Mouse (Mus musculus): ENCODE results near the gene Dthd1. TPM values are rescaled to one million over a fixed set of nuclear protein-coding genes. Genes with fewer than 3 reads are reported as not detected.

The Dthd1 gene
- polyA plus RNA-seq, 1 experiment from 2014 or later: not detected

GRCm38 (mm10) chr5:62815741-62816140 lies 2.1 kb downstream of the Dthd1 start:
- Histone ChIP-seq H3K4me3 (no peak overlapping the region), H3K9me3 (replicated peaks) (no peaks in the 10 kb centered on the region), H3K27me3 (no peaks in the 10 kb centered on the region), H3K4me2 (no peak overlapping the region), H3K27ac (no peak overlapping the region), H3K4me1 (no peaks in the 10 kb centered on the region), H3K9ac (no peak overlapping the region), H3K36me3 (ENCODE audit: poor library complexity, severe bottlenecking) (no peaks in the 10 kb centered on the region)
- 97% methylated on average over 1 of the region's 1 CpGs for whole genome bisulfite sequencing
- ATAC-seq: no peak

- Histone ChIP-seq H3K36me3 (ENCODE audit: poor library complexity, severe bottlenecking) (no peaks in the 10 kb centered on the region), H3K9ac (no peak overlapping the region), H3K9me3 (replicated peaks) (no peaks in the 10 kb centered on the region), H3K4me2 (no peak overlapping the region), H3K4me3 (no peak overlapping the region), H3K4me1 (no peaks in the 10 kb centered on the region), H3K27ac (no peak overlapping the region), H3K27me3 (no peaks in the 10 kb centered on the region)
- ATAC-seq: no peak
- 81% methylated on average over 2 of the region's 2 CpGs for WGBS
These were observed 5.9 kb downstream of the Dthd1 start for GRCm38 (mm10) chr5:62819567-62819966.

- H3K4me3 ChIP-seq: no peak overlapping the region
- H3K36me3 ChIP-seq (ENCODE audit: poor library complexity, severe bottlenecking): no peaks in the 10 kb centered on the region
- no peak for ATAC-seq
- no peak overlapping the region for H3K4me2 ChIP-seq
- no peak overlapping the region for H3K27ac ChIP-seq
- WGBS: 55% methylated on average over 8 of the region's 8 CpGs
- H3K9ac ChIP-seq: no peak overlapping the region
- H3K27me3 ChIP-seq: no peaks in the 10 kb centered on the region
- H3K4me1 ChIP-seq: no peaks in the 10 kb centered on the region
- no peaks in the 10 kb centered on the region for H3K9me3 ChIP-seq (replicated peaks)
These were observed 7.0 kb downstream of the Dthd1 start for GRCm38 (mm10) chr5:62820363-62821271.

GRCm38 (mm10) chr5:62842955-62843730 lies 29.5 kb downstream of the Dthd1 start:
- no peaks in the 10 kb centered on the region for H3K4me1 ChIP-seq
- H3K4me3 ChIP-seq: no peak overlapping the region
- H3K36me3 ChIP-seq (ENCODE audit: poor library complexity, severe bottlenecking): no peaks in the 10 kb centered on the region
- H3K27me3 ChIP-seq: no peaks in the 10 kb centered on the region
- H3K9me3 ChIP-seq (replicated peaks): no peaks in the 10 kb centered on the region
- 92% methylated on average over 3 of the region's 3 CpGs for WGBS
- no peak overlapping the region for H3K27ac ChIP-seq
- H3K4me2 ChIP-seq: no peak overlapping the region
- no peak for ATAC-seq
- no peak overlapping the region for H3K9ac ChIP-seq

- no peaks in the 10 kb centered on the region for H3K4me1 ChIP-seq
- no peaks in the 10 kb centered on the region for H3K27me3 ChIP-seq
- H3K9me3 ChIP-seq (replicated peaks): no peaks in the 10 kb centered on the region
- ATAC-seq: no peak
- H3K36me3 ChIP-seq (ENCODE audit: poor library complexity, severe bottlenecking): no peaks in the 10 kb centered on the region
- H3K9ac ChIP-seq: no peak overlapping the region
- no peak overlapping the region for H3K4me2 ChIP-seq
- WGBS: 85% methylated on average over 6 of the region's 6 CpGs
- H3K4me3 ChIP-seq: no peak overlapping the region
- no peak overlapping the region for H3K27ac ChIP-seq
These were observed 33.0 kb downstream of the Dthd1 start for GRCm38 (mm10) chr5:62846571-62847131.

GRCm38 (mm10) chr5:62851337-62851736 lies 37.7 kb downstream of the Dthd1 start:
- no peaks in the 10 kb centered on the region for H3K9me3 ChIP-seq (replicated peaks)
- ATAC-seq: no peak
- H3K4me2 ChIP-seq: no peak overlapping the region
- H3K9ac ChIP-seq: no peak overlapping the region
- H3K36me3 ChIP-seq (ENCODE audit: poor library complexity, severe bottlenecking): no peaks in the 10 kb centered on the region
- H3K4me1 ChIP-seq: no peaks in the 10 kb centered on the region
- no peak overlapping the region for H3K4me3 ChIP-seq
- 69% methylated on average over 2 of the region's 2 CpGs for WGBS
- H3K27me3 ChIP-seq: no peaks in the 10 kb centered on the region
- H3K27ac ChIP-seq: no peak overlapping the region

- H3K9me3 ChIP-seq (replicated peaks): no peaks in the 10 kb centered on the region
- H3K4me1 ChIP-seq: no peaks in the 10 kb centered on the region
- H3K4me3 ChIP-seq: no peak overlapping the region
- ATAC-seq: no peak
- 95% methylated on average over 4 of the region's 4 CpGs for WGBS
- H3K27ac ChIP-seq: no peak overlapping the region
- H3K27me3 ChIP-seq: no peaks in the 10 kb centered on the region
- H3K4me2 ChIP-seq: no peak overlapping the region
- no peak overlapping the region for H3K9ac ChIP-seq
- no peaks in the 10 kb centered on the region for H3K36me3 ChIP-seq (ENCODE audit: poor library complexity, severe bottlenecking)
These were observed 40.8 kb downstream of the Dthd1 start for GRCm38 (mm10) chr5:62854361-62854844.

GRCm38 (mm10) chr5:62857502-62857901 lies 43.9 kb downstream of the Dthd1 start:
- no peaks in the 10 kb centered on the region for H3K4me1 ChIP-seq
- H3K9ac ChIP-seq: no peak overlapping the region
- H3K27me3 ChIP-seq: no peaks in the 10 kb centered on the region
- H3K9me3 ChIP-seq (replicated peaks): no peaks in the 10 kb centered on the region
- H3K4me3 ChIP-seq: no peak overlapping the region
- no peak for ATAC-seq
- no peaks in the 10 kb centered on the region for H3K36me3 ChIP-seq (ENCODE audit: poor library complexity, severe bottlenecking)
- no peak overlapping the region for H3K27ac ChIP-seq
- no peak overlapping the region for H3K4me2 ChIP-seq
- WGBS: 75% methylated on average over 1 of the region's 1 CpGs

- no peak for ATAC-seq
- no peak overlapping the region for H3K9ac ChIP-seq
- H3K27me3 ChIP-seq: no peaks in the 10 kb centered on the region
- H3K36me3 ChIP-seq (ENCODE audit: poor library complexity, severe bottlenecking): no peaks in the 10 kb centered on the region
- no peak overlapping the region for H3K4me3 ChIP-seq
- no peak overlapping the region for H3K4me2 ChIP-seq
- 86% methylated on average over 2 of the region's 2 CpGs for WGBS
- H3K27ac ChIP-seq: no peak overlapping the region
- no peaks in the 10 kb centered on the region for H3K9me3 ChIP-seq (replicated peaks)
- no peaks in the 10 kb centered on the region for H3K4me1 ChIP-seq
These were observed 44.7 kb downstream of the Dthd1 start for GRCm38 (mm10) chr5:62858282-62858681.

- no peak overlapping the region for H3K4me2 ChIP-seq
- no peak overlapping the region for H3K9ac ChIP-seq
- no peaks in the 10 kb centered on the region for H3K36me3 ChIP-seq (ENCODE audit: poor library complexity, severe bottlenecking)
- H3K27me3 ChIP-seq: no peaks in the 10 kb centered on the region
- no peak overlapping the region for H3K27ac ChIP-seq
- no peak overlapping the region for H3K4me3 ChIP-seq
- H3K9me3 ChIP-seq (replicated peaks): no peaks in the 10 kb centered on the region
- no peaks in the 10 kb centered on the region for H3K4me1 ChIP-seq
- no peak for ATAC-seq
- WGBS: 79% methylated on average over 3 of the region's 3 CpGs
These were observed 50.7 kb downstream of the Dthd1 start for GRCm38 (mm10) chr5:62864348-62864747.

GRCm38 (mm10) chr5:62867003-62867402 lies 53.4 kb downstream of the Dthd1 start:
- Histone ChIP-seq H3K4me1 (no peaks in the 10 kb centered on the region), H3K4me2 (no peak overlapping the region), H3K27me3 (no peaks in the 10 kb centered on the region), H3K9ac (no peak overlapping the region), H3K36me3 (ENCODE audit: poor library complexity, severe bottlenecking) (no peaks in the 10 kb centered on the region), H3K9me3 (replicated peaks) (no peaks in the 10 kb centered on the region), H3K27ac (no peak overlapping the region), H3K4me3 (no peak overlapping the region)
- no peak for ATAC-seq

GRCm38 (mm10) chr5:62879530-62879929 lies 65.9 kb downstream of the Dthd1 start:
- Histone ChIP-seq H3K4me2 (no peak overlapping the region), H3K9ac (no peak overlapping the region), H3K4me1 (no peaks in the 10 kb centered on the region), H3K27ac (no peak overlapping the region), H3K27me3 (no peaks in the 10 kb centered on the region), H3K9me3 (replicated peaks) (no peaks in the 10 kb centered on the region), H3K36me3 (ENCODE audit: poor library complexity, severe bottlenecking) (no peaks in the 10 kb centered on the region), H3K4me3 (no peak overlapping the region)
- WGBS: 61% methylated on average over 1 of the region's 1 CpGs
- ATAC-seq: no peak
